Mouse (Mus musculus): ENCODE measurements around the gene Gm21921.
"Not testable (repeated sequence)": the region's sequence is repeated elsewhere in the genome, so short reads cannot be mapped to it uniquely, and the experiment has no call there.

The Gm21921 gene

GRCm38 (mm10) chrY:24796143-24796542 lies at the start of gene Gm21921:
Gene Gm21921 (minus strand): TSS chrY:24796243.
- not testable (repeated sequence) for DNase-seq (ENCODE audit: low read depth, low spot score)
